Mouse (Mus musculus): ENCODE results near the gene Btbd9.

The Btbd9 gene

DNA sequence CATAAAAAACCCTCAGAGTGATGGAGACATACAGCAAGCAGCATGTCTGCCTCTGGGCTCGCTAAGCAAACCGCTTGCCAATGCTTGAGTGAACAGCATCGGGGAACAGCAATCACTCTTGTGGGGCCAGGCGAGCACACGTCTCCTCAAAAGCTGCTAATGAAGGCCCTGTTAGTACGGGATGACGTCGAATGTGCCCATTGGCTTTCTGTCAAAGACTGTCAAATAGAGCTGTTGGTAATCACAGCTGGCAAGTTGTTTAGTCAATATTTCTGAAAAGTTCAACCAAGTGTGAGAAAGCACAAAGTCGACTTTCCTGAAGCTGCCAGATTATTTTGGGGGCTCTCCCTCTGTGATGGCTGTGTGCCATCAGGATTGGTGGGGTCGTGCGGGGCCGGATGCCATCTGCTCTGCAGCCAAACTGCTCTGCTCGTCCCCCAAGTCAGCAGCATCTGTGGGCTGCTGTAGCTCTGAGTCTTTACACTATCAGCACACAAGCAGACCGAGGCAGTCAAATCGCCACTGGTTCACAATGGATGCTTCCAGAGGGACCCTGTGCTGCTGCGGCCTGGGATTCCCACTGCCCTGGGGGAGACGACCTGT lies 334.5 kb downstream of the Btbd9 start:
- DNase-seq (ENCODE audit: low spot score) = no peak

- no peak for DNase-seq (ENCODE audit: low spot score)
Measured at GRCm38 (mm10) chr17:30241061-30241460, 335.2 kb downstream of the Btbd9 start.

- no peak for DNase-seq (ENCODE audit: low spot score)
Measured at GRCm38 (mm10) chr17:30240659-30241058, 335.6 kb downstream of the Btbd9 start.

GRCm38 (mm10) chr17:30239458-30239857 lies 336.8 kb downstream of the Btbd9 start:
- DNase-seq (ENCODE audit: low spot score) = no peak

- DNase-seq (ENCODE audit: low spot score) = no peak
Measured at GRCm38 (mm10) chr17:30237600-30237999, 338.7 kb downstream of the Btbd9 start.

GRCm38 (mm10) chr17:30236611-30237010 lies 339.7 kb downstream of the Btbd9 start:
- no peak for DNase-seq (ENCODE audit: low spot score)

DNA sequence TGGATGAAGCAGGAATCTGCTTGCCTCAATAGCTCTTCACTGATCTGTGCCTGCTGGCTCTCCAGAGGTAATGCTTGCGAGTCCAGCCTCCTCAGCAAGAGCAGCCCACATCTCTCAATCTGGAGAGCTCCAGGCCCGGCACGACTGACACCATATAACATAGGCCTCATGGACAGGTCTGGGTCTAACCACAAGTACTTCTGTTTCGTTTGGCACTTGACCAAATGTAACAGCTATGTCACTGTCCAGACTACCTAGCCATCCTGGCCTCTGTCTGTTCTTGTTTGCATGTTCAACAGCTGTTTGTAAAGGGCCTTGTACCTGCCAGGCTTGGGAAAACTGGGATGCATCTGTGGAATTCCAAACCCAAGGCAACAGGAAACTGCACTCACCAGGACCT lies 340.9 kb downstream of the Btbd9 start:
- no peak for DNase-seq (ENCODE audit: low spot score)

GRCm38 (mm10) chr17:30232698-30233097 lies 343.6 kb downstream of the Btbd9 start:
- DNase-seq (ENCODE audit: low spot score) = no peak

GRCm38 (mm10) chr17:30231483-30231882 lies 344.8 kb downstream of the Btbd9 start:
- no peak for DNase-seq (ENCODE audit: low spot score)

DNA sequence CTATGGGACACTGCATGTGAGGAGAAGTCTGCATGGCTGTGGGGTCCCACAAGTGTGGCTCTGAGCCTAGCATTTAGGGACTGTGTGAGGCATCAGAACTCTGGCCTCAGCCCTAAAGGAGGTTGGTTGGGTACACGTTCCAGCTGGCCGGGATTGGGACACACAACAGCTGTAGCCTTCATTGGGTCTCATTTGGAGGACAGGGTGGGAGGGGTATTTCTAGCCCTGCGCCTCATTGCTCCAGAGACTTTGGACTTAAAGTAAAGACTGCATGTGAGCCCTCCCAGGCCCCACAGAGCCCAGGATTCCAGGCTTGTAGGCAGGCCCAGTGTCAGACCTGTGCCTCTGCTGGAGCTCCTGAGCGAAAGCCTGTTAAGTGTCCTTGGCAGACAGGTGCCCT lies 345.9 kb downstream of the Btbd9 start:
- no peak for DNase-seq (ENCODE audit: low spot score)

- no peak for DNase-seq (ENCODE audit: low spot score)
Measured at GRCm38 (mm10) chr17:30228439-30229215, 347.7 kb downstream of the Btbd9 start.

- no peak for DNase-seq (ENCODE audit: low spot score)
Measured at GRCm38 (mm10) chr17:30225030-30225740, 351.1 kb downstream of the Btbd9 start.

DNA sequence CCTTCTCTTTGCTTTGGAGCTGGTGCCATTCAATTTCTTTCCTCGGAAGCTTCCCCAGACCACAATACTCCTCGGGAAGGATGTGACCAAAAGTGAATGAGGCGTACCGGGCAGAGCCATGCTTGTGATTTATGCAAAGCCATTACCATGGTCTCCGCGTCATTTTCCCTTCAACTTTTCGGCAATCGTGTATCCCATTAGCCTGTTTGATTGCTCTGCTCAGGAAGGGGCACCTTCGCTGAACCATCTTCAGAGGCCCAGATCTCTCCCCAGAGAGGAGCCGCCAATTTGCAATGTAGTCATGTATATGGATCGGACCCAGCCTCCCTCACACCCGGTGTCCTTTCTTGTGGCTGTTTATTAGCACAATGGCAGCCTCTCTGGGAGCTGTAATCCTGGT lies 353.5 kb downstream of the Btbd9 start:
- DNase-seq (ENCODE audit: low spot score) = no peak

DNA sequence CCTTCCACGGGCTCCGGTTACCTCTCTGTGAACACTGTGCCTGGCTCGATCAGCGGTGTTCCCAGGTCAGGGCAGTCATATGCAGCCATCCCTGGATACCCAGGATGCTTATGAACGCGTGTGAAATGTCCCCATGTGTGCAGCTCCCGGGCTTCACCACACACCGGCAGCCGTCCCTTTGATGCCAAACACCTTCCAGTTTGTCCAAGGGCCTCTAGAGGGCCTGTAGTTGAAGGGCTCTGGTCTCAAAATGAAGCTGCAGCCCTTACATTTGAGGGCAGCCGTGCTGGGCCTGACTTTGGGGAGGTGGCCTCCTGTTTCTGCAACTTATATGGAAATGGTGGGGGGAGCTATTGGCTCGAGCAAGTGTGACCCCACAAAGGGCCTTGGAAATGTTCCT lies 353.9 kb downstream of the Btbd9 start:
- DNase-seq (ENCODE audit: low spot score) = no peak

DNA sequence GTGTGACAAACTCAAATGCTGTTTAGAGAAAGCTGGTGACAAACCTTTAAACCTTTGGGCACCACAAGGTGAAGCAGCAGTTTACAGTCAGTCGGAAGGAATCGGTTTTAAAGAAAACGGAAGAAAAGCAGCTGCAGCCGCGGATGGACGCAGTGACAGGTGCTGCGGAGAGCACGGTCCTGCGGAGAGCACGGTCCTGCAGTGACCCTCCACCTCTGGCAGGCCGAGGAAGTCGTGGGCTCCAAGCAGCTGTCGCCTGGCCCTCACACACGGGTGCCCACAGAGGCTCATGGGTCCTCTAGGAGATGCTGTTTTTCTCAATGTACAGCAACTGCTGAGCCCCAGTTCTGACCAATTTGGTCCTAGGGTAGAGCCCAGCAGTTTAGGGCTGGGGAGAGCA lies 354.6 kb downstream of the Btbd9 start:
- DNase-seq (ENCODE audit: low spot score) = no peak

- no peak for DNase-seq (ENCODE audit: low spot score)
Measured at GRCm38 (mm10) chr17:30215741-30216140, 360.5 kb downstream of the Btbd9 start.

DNA sequence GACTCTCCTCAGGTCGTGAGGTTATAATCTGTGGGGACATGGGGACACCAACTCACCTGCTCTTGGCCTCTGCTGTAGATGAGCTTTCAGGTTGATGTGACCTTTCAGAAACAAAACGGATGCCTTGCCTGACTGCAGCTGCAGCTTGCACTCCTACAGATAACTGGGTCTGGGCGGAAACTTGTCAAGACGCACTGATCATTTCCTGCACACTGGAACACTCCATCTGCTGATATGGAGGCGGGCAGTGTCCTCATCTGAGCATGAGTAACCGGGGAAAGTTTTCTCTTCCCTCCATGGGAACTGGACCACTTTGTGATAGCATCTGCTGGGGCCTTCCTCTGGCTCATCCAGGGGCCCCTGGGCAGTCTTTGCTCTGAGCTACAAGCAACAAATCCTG lies 361.9 kb downstream of the Btbd9 start:
- no peak for DNase-seq (ENCODE audit: low spot score)

GRCm38 (mm10) chr17:30213371-30213770 lies 362.9 kb downstream of the Btbd9 start:
- DNase-seq (ENCODE audit: low spot score) = no peak

DNA sequence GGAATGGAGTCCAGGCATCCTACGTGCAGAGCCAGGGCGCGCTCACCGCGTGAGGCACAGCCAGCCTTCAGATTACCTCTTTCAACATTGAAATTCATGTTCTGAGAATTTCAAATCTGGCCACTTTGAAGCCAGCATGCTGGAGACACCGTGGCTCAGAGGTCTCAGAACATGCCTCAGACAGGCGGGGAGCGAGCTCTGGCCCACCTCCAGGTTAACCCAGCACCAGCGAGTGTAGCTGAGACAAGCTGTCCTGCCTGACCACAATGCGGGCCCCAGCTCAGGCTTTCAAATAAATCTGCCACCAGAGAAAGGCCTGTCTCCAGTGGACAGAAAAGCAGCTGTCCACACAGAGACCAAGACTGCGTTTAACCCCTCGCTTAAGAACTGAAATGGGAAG lies 363.6 kb downstream of the Btbd9 start:
- no peak for DNase-seq (ENCODE audit: low spot score)

DNA sequence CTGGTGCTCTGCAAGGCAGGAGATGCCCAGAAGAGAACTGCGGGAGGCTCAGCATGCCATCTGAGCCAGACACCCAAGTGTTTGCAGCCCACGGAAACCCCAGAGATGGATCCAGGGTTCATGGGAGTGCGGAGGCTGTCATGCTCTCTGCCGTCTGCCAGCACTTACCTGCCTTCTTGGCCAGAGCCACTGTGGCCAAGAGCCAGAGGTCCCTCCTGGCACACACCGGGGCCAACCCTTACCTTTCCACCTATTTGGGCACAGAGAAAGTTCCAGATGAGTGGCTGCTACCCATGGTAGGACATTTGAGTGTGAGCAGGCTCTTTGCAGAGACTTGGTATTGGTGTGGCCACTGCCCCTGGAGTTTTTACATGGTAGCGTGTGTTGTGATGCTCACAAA lies 365.4 kb downstream of the Btbd9 start:
- no peak for DNase-seq (ENCODE audit: low spot score)

DNA sequence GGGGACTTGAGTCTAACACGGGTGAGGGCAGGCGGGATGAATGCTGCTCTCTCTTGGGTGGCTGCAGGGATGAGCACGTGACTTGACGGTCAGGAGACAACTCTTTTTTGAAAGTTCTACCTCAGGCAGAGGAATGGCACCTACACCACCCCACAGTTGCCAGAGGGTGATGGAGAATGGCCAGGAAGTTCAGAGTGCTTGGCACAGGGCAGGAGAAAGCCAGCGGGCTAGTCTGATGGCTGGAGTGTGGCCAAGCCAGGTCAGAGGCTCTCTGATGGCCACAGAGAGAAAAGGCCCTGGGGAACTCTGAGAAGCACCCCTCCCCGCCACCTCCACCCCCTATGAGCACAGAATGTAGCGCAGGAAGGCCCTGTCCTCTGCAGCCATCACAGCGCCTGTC lies 366.0 kb downstream of the Btbd9 start:
- no peak for DNase-seq (ENCODE audit: low spot score)

DNA sequence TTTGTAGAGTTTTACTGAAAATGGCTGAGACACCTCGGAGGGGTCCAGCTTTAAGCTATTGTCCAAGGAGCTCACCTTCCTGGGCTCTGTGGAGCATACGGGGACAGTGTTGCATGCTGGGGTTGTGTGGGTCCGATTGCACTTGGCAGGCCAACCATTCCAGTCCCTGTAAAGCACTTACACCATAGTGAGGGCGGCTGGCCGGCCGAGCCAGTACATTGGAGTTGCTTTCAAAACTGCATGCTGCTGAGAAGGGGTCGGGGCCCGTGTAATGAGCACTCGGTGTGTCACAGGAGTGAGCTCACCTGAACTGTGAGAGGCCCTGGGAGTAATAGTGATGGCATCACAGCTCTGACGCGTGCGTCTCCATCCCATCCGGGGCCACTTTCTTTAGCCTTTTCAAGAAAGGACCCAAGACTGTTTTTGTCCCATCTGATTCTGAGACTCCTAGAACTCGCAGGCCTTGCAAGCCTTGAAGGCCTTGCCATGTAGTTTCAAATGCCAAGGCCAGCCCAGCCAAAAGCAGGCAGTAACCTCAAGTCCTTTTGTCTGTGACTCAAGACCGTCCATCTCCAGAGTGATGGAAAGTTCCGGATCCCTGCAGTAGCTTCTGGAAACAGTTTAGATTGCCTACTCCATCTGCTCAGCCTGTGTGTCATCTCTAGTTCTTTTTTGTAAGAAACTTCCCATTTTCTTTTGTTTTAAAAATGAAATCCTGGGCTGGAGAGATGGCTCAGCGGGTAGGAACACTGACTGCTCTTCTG lies 371.0 kb downstream of the Btbd9 start:
- DNase-seq (ENCODE audit: low spot score) = no peak

GRCm38 (mm10) chr17:30200283-30200682 lies 376.0 kb downstream of the Btbd9 start:
- no peak for DNase-seq (ENCODE audit: low spot score)
